Mouse (Mus musculus): ENCODE data around the gene Spag9.

- TF ChIP-seq POLR2A (IDR thresholded peaks at IDR 0.05; ENCODE audit: low read depth, low read length) (no peak), CTCF (conservative IDR thresholded peaks at IDR 0.05; ENCODE audit: insufficient read depth, insufficient read length, low read depth, low read length) (no peak)
Measured at GRCm38 (mm10) chr11:93965391-93965790, 30.5 kb upstream of the Spag9 start.

Measured in kidney, adult 2 months (tissue).